Mouse (Mus musculus) small intestine, adult 2 months (tissue): ENCODE results near the gene Spo11. TPM values are rescaled to one million over a fixed set of nuclear protein-coding genes. Genes with fewer than 3 reads are reported as not detected.

Source experiments
- H3K27ac ChIP-seq: fragments of 200-500 bp; 2 replicates; pipeline ENCODE4 v1.5.1; 2012; ENCODE audit warnings: low read depth, low read length, control low read depth, inconsistent platforms; ENCODE audit not compliant: insufficient read depth
- H3K27me3 ChIP-seq: fragments of 200-500 bp; 2 replicates; pipeline ENCODE4 v1.6.1; 2012; ENCODE audit warnings: mild to moderate bottlenecking, moderate library complexity, low read length, inconsistent platforms; ENCODE audit not compliant: control insufficient read depth, insufficient read depth
- H3K36me3 ChIP-seq: fragments of 200-500 bp; 2 replicates; pipeline ENCODE4 v1.6.1; 2012; ENCODE audit warnings: mild to moderate bottlenecking, low read length, control low read depth, inconsistent platforms; ENCODE audit not compliant: control insufficient read depth, insufficient read depth
- H3K4me1 ChIP-seq: fragments of 200-500 bp; 2 replicates; pipeline ENCODE4 v1.6.1; 2012; ENCODE audit warnings: low read length, inconsistent platforms, mixed read lengths; ENCODE audit not compliant: control insufficient read depth, insufficient read depth, insufficient read length
- H3K4me3 ChIP-seq: fragments of 200-500 bp; 2 replicates; pipeline ENCODE4 v1.5.1; 2012; ENCODE audit warnings: low read depth, mild to moderate bottlenecking, control low read depth, inconsistent platforms, low read length, moderate library complexity
- CTCF ChIP-seq: fragments of 200-500 bp; IDR thresholded peaks from 2 replicates; pipeline ENCODE4 v1.5.1; 2012; ENCODE audit warnings: low read depth, mild to moderate bottlenecking, control low read depth, inconsistent platforms, low read length, moderate library complexity, mixed read lengths; ENCODE audit not compliant: insufficient replicate concordance, insufficient read length; ENCODE audit errors: extremely low read depth
- POLR2A ChIP-seq: fragments of 200-500 bp; IDR thresholded peaks from 2 replicates; pipeline ENCODE4 v1.6.1; 2012; ENCODE audit warnings: low read depth, mild to moderate bottlenecking, control low read depth, inconsistent platforms, low read length, moderate library complexity
- WGBS: fragments of 180-500 bp; shearing (Covaris S2); methylation state at CpG from one replicate; pipeline ENCODE4 v1.1.7; 2018; 5-methylcytosine and 5-hydroxymethylcytosine counted together
- polyA plus RNA-seq: library from polyadenylated mRNA; depleted of rRNA; stranded (reverse); fragments of >200 nt; gene quantifications from 2 replicates; pipeline ENCODE4 v1.2.3, GENCODE M21; 2012

Spo11 gene
- polyA plus RNA-seq, 1 experiment: 0.25 TPM

DNA sequence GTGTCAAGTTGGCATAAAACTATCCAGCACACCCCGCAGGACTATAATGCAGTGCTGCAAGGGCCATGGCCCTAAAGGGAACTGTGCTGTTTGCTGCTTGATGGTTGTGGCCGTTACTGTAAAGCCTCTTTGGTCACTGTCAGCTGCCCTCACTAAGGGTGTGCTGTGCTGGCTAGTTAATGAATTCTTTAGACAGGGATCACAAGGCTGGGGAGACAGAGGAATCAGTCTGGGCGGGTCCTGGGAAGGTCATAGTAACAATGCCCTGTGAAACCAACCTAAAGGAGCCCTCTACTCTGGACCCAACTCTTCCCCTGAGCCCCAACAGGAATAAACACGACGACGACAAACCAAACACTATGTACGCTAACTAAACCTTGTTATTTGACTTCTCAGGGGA, 21.0 kb downstream of the Spo11 start:
- Histone ChIP-seq H3K4me1 (peaks cover 5% of the 10 kb centered on the region; the same call in 1 of the 2 replicates), H3K36me3 (peaks cover 3% of the 10 kb centered on the region; the same call in 1 of the 2 replicates), H3K27ac (no peak overlapping the region), H3K4me3 (no peak overlapping the region), H3K27me3 (no peaks in the 10 kb centered on the region)
- WGBS: 61% methylated on average over 7 of the region's 7 CpGs
- TF ChIP-seq POLR2A (no peak), CTCF (no peak)

DNA sequence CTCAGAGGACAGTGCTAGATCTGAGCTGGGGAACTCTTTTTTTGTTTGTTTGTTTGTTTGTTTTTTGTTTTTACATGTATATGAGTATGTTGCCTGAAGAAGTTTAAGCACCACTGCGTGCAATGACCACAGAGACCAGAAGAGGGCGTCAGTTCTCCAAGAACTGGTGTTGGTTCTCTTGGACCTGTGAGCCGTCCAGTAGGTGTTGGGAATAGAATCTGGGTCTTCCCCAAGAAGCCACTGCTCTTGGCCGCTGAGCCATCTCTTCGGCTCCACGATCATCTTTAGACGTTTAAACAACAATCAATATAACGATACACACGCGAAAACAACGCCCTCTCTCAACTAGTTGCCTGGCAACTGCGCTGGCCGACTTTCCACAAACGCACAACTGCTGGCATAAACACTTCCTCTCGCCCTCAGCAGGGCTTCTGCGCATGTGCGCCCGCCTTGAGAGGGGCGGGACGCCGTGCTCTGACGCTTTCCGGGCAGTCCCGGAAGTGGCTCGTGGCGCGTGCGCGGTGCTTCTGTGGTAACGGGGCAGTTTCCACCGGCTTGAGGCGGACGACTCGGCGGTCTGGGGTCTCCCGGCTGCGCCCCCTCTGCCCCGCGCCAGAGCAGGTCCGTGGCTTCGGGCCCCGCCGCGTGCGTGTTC, 22.3 kb downstream of the Spo11 start, which contains the start of gene Rae1:
TSS of gene Rae1 (plus strand) at position 488 of the 655 bp plus-strand sequence.
- peak; percentile 96; the same call in 1 of the 2 replicates for TF ChIP-seq CTCF
- no peak for TF ChIP-seq POLR2A
- Histone ChIP-seq H3K4me1 (peaks cover 5% of the 10 kb centered on the region; the same call in 1 of the 2 replicates), H3K4me3 (peak within 1 kb of the TSS; percentile 80), H3K27me3 (no peaks in the 10 kb centered on the region), H3K36me3 (peaks cover 14% of the 10 kb centered on the region), H3K27ac (peak within 1 kb of the TSS; percentile 24; the same call in 1 of the 2 replicates)
- WGBS: 0% methylated on average over 45 of the region's 45 CpGs

GRCm38 (mm10) chr2:173000285-173000652, 22.8 kb downstream of the Spo11 start:
- Histone ChIP-seq H3K4me1 (peaks cover 5% of the 10 kb centered on the region; the same call in 1 of the 2 replicates), H3K36me3 (peaks cover 17% of the 10 kb centered on the region), H3K27ac (no peak overlapping the region; the same call in 1 of the 2 replicates), H3K4me3 (peak overlapping the region; percentile 80), H3K27me3 (no peaks in the 10 kb centered on the region)
- WGBS: under 1% methylated on average over 42 of the region's 42 CpGs
- TF ChIP-seq CTCF (no peak), POLR2A (no peak)

- peaks cover 22% of the 10 kb centered on the region for H3K36me3 ChIP-seq
- peak overlapping the region; percentile 80 for H3K4me3 ChIP-seq
- H3K27ac ChIP-seq: no peak overlapping the region
- peaks cover 5% of the 10 kb centered on the region; the same call in 1 of the 2 replicates for H3K4me1 ChIP-seq
- no peaks in the 10 kb centered on the region for H3K27me3 ChIP-seq
- no peak for TF ChIP-seq CTCF
- no peak for TF ChIP-seq POLR2A
- WGBS: 8% methylated on average over 8 of the region's 8 CpGs
Observed at GRCm38 (mm10) chr2:173000921-173001320, 23.4 kb downstream of the Spo11 start.

DNA sequence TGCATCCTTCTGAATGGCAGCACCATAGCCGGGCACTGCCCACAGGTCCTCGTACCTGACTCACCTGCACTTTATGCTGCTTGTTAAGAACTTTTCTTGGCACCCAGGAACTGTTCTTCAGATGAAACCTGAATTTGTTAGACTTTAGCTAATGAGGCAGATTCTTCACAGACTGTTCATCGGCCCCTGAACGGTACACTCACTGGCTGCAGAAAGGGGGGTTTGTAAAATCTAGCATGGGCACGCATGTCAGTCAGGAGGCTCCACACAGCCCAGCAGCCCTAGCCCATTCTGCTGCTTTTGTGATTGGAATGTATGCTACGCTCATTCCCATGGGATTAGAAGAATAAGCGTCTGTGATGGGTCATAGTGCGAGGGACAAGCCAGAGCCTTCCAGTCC, 26.2 kb downstream of the Spo11 start:
- no peak for TF ChIP-seq CTCF
- no peak for TF ChIP-seq POLR2A
- Histone ChIP-seq H3K36me3 (peaks cover 48% of the 10 kb centered on the region), H3K4me1 (peaks cover 5% of the 10 kb centered on the region; the same call in 1 of the 2 replicates), H3K27me3 (no peaks in the 10 kb centered on the region), H3K27ac (no peak overlapping the region), H3K4me3 (no peak overlapping the region)
- 91% methylated on average over 8 of the region's 8 CpGs for WGBS

DNA sequence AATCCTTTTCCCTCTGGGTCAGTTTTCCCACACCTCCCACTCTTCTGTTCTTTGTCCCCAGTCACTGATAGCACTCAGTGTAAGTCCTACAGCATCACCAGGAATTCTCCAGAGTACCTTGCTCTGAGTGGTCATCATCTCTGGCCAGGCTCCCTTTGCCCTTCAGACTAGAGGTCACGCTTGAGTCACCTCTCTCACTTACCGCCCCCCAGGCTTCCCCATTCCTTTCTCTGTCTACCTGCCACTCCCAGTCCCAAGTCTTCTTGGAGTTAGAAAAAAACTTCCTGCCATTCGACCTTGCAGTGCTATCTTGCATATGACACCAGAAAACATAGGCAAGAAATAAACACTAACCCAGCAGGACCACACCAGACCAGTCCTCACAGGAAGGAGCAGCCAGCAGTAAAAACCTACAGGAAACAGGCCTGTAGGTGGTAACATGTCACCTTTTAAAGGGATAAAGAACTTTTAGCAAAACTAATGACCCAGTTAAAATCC, 32.8 kb downstream of the Spo11 start:
- Histone ChIP-seq H3K27ac (no peak overlapping the region), H3K36me3 (peaks cover 81% of the 10 kb centered on the region), H3K4me3 (no peak overlapping the region), H3K4me1 (no peaks in the 10 kb centered on the region), H3K27me3 (no peaks in the 10 kb centered on the region)
- WGBS: 53% methylated on average over 3 of the region's 3 CpGs
- TF ChIP-seq POLR2A (no peak), CTCF (no peak)

GRCm38 (mm10) chr2:173011440-173011839, 33.9 kb downstream of the Spo11 start:
- H3K4me1 ChIP-seq: no peaks in the 10 kb centered on the region
- TF ChIP-seq POLR2A (no peak), CTCF (no peak)
- no peaks in the 10 kb centered on the region for H3K27me3 ChIP-seq
- H3K4me3 ChIP-seq: no peak overlapping the region
- H3K27ac ChIP-seq: no peak overlapping the region
- H3K36me3 ChIP-seq: peaks cover 76% of the 10 kb centered on the region
- WGBS: 91% methylated on average over 8 of the region's 8 CpGs
